Mouse (Mus musculus) gastrocnemius, postnatal 36 days (tissue): ENCODE results near the gene Scp2. TPM values are rescaled to one million over a fixed set of nuclear protein-coding genes. Genes with fewer than 3 reads are reported as not detected.

Source experiments
- microRNA-seq, 2 experiments: library from miRNA; unstranded; fragments of <30 nt; microRNA quantifications; one replicate each; pipeline ENCODE4 v1.2.0; 2021
- total RNA-seq, 2 experiments: library from RNA; stranded (reverse); gene quantifications; 2 replicates each; pipeline ENCODE4 v1.2.3; 2021

Scp2 gene
- total RNA-seq, 2 experiments from 2014 or later = 141 to 145 TPM

Small RNA genes lying within 50 kb of the gene (microRNA-seq; reads per million reads assigned to microRNA genes)
- 0 reads per million in 2 experiments for gene Mir6397

Other genes starting within 250 kb of the Scp2 start
- gene Cpt2, start 221.4 kb downstream of the Scp2 start, total RNA-seq = 10 to 100 TPM; 64.6 to 65.6 TPM
- gene Slc1a7, start 176.7 kb downstream of the Scp2 start, total RNA-seq = under 1 TPM; 0.13 to 0.37 TPM
- gene Podn, start 48.6 kb downstream of the Scp2 start, total RNA-seq = 1 to 10 TPM; 9.2 to 9.9 TPM
- 1 to 10 TPM; 6.0 to 6.1 TPM for gene Echdc2, start 20.4 kb upstream of the Scp2 start, total RNA-seq
- under 1 TPM; 0.28 to 0.67 TPM for gene Zyg11a, start 73.0 kb upstream of the Scp2 start, total RNA-seq
- 10 to 100 TPM; 52.7 to 60.2 TPM for gene Zyg11b, start 156.1 kb upstream of the Scp2 start, total RNA-seq
- 10 to 100 TPM; 35.5 to 39.9 TPM for gene Coa7, start 183.1 kb upstream of the Scp2 start, total RNA-seq
- not detected for gene Shisal2a, start 238.4 kb upstream of the Scp2 start, total RNA-seq